Mouse (Mus musculus) right cerebral cortex, postnatal 14 days (tissue): ENCODE data around the gene Atf6b.

ENCODE experiments used
- DNase-seq: peaks from one replicate; pipeline ENCODE4 v3.0.0; 2022

Gene Atf6b

DNA sequence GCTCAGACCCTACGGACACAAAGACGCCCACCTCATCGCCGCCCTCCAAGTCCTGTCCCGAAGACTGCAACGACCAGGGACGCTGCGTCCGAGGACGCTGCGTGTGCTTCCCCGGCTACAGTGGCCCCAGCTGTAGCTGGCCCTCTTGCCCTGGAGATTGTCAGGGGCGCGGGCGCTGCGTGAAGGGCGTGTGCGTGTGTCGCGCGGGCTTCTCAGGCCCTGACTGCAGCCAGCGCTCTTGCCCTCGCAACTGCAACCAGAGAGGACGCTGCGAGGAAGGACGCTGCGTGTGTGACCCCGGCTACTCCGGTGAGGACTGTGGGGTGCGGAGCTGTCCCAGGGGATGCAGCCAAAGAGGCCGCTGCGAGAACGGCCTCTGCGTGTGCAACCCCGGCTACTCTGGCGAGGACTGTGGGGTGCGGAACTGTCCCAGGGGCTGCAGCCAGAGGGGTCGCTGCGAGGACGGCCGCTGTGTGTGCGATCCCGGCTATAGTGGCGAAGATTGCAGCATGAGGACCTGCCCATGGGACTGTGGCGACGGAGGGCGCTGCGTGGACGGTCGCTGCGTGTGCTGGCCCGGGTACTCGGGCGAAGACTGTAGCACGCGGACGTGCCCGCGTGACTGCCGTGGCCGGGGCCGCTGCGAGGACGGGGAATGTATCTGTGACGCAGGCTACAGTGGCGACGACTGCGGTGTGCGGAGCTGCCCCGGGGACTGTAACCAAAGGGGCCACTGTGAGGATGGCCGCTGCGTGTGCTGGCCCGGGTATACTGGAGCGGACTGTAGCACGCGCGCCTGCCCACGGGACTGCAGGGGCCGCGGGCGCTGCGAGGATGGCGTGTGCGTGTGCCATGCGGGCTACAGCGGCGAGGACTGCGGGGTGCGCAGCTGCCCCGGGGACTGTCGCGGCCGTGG is 24.5 kb downstream of the Atf6b start:
- DNase-seq, result no peak

DNA sequence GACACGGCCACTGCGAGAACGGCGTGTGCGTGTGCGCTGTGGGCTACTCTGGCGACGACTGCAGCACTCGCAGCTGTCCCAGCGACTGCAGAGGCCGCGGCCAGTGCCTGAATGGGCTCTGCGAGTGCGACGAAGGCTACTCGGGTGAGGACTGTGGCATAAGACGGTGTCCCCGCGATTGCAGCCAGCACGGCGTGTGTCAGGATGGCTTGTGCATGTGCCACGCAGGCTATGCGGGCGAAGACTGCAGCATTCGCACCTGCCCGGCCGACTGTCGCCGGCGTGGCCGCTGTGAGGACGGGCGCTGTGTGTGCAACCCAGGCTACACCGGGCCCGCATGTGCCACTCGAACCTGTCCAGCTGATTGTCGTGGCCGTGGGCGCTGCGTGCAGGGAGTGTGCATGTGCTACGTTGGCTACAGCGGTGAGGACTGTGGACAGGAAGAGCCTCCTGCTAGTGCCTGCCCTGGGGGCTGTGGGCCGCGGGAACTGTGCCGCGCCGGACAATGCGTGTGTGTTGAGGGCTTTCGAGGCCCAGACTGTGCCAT is 25.4 kb downstream of the Atf6b start:
- DNase-seq, result no peak

DNA sequence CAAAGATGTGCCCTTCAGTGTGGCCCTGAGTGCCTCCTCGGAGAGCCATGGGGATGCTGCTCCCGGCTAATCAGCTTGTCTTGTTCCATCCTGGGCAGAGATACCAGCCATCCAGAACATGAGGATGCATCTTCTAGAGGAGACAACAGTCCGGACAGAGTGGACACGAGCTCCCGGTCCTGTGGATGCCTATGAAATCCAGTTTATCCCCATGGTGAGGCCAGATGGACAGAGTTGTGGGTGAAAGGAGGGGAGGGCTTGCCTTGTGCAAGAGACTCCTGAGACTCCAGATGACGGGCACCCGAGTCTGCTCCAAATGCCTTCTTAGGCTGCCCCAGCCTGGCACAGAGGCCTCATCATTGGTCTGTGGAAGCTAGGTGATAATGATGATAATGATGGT is 26.2 kb downstream of the Atf6b start:
- DNase-seq, result no peak

DNA sequence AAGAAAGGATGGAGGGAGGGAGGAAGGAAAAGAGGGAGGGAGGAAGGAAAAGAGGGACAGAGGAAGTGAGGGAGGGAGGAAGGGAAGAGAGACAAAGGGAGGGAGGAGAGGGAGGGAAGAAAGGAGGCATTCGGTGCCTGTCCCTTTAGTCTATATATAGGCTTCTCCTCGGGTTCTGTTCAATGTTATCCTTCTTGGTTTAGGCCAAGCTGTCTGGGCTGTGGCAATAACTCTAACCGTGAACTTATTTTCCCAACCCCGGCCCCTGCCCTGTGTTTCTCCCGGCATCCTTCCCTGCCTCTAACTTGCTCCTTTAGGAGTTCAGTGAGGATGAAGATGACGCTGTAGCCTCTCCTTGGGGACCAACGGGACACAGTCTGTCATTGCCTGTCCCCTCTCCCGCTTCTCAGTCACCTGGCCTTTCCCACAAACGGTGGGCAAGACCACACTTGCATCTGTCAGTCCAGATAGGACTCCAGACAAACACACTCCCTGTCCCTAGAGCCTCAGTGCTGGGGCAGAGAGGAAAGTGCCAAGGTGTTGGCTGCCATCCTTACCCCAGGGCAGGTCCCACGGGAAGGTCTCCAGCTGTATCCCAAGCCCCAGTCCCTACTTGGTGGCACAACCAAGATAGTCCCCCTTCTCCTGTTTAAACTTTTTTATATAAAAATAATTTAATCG is 27.7 kb downstream of the Atf6b start:
- DNase-seq, result no peak

DNA sequence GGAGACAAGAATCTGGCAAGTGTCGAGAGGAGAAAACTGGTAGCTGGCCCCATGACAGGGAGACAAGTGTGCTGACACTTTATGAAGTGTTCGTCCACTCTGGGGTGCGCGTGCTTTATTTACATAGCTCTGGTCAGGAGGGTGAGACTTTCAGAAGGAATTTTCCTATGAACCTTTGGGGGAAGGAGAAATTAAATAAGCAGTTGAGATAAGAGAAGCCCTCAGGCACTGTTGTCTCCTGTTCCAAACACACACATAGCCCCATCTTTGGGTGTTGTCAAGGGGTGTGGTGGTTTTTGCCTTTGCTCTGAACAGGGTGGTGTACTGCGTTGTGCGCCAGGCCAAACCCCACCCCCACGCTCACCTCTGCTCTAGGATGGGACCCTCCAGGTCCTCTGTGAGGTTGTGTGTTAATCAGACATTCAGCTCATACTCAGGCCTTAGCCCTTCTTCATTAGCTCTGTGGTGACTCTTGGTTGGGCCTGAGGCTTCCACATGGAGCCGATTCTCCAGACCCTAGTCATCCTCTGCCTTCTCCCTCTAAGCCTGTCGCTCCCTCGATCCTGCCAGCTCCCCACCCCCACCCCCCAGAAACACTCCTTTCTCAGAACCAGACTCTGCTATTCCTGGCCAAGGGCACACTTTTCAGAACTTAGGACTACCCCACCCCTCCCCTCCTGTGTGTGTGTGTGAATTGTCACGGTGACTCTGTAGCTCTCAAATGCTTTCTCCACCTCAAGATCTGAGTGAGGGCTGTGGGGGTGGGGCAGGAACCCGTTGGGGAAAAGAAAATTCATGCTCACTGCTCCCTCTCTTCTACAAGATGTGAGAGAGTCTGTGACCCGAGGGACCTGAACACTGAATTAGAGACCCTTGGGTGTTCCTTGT is 28.5 kb downstream of the Atf6b start:
- DNase-seq, result no peak

DNA sequence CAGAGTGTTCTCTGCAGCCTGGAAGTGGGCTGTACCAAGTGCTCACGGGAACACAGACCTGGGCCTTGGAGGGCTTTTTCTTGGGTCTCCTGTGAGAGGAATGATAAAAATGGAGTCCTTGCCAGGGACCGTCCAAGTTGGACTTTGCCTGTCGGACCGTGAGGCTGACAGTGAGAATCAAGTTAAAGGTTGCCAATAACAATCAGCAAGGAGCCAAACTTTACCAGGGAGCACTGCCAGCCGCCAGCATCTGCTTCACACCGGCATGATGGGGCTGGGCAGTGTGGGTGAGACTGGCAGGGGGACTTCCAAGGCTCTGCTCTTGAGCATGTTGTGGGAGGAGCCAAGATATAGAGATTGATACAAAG is 29.1 kb downstream of the Atf6b start:
- no peak for DNase-seq

DNA sequence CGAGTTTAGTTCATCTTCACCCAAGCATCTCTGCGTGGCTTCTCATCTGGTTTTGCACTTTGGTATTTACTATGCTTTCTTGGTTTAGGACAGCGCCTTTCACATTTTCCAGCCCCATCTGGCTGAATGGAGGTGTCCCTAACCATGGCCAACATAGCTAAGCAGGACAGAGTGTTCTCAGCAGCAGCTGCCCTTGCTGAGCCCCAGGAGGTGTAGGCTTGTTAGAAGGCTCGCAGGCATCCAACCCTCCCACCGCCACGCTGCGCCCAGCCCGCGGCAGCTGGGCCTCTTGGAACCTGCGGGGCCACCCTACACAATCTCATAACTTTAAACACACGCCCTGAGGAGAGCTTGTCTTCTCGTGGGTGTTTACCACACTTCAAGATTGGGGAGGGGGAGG is 29.7 kb downstream of the Atf6b start:
- no peak for DNase-seq

DNA sequence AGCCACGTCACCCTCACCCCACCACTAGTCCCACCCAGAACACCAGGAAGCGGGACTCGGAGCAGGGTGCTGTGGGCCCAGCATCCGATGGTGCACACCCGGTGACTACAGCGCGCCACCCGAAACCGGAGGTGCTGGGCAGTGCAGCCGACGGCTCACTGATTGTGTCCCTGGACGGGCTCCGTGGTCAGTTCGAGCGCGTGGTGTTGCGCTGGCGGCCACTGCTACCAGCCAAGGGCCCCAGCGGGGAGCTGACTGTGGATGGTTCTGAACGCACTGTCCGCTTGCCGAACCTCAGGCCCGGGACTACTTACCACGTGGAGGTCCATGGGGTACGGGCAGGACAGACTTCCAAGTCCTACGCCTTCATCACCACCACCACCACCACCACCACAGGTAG is 33.2 kb downstream of the Atf6b start:
- no peak for DNase-seq

DNA sequence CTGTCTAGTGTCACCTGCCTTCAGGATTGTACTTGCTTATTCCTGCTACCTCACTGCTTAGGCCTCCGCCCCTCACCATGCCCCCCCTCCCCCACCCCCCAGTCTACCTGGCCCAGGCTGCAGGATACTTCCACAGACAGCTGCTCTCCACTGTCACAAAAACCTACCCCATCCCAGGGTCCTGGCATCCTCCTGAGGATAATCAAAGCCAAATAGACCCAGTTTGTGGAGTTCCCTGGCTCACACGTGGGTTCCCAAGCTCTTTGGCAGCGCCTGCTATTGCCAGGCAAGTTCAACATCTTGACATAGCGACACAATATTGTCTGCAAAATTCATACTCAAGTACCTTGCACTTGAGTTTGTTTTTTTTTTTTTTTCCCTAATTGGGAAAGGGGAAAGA is 33.7 kb downstream of the Atf6b start:
- DNase-seq, result no peak

DNA sequence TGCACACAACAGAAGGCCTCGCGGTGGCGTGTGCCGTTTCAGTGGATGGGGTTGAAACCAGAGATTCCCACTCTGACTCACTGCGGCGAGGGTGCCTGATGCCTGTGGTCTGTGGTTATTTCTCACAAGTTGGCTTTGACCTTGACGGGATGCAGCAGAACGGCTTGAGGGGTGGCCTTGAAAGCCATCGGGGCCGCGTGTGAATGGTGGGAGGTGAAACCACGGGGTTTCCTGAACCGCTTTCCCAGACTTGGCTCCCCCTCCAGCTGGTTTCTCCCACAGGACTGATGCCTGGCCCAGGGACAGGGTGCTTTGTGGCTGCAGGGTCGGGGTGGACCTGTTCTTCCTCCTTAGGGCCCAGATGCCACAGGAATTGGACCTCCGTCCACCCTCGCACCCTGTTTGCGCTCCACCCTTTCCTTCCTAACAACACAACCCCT is 34.2 kb downstream of the Atf6b start:
- no peak for DNase-seq

DNA sequence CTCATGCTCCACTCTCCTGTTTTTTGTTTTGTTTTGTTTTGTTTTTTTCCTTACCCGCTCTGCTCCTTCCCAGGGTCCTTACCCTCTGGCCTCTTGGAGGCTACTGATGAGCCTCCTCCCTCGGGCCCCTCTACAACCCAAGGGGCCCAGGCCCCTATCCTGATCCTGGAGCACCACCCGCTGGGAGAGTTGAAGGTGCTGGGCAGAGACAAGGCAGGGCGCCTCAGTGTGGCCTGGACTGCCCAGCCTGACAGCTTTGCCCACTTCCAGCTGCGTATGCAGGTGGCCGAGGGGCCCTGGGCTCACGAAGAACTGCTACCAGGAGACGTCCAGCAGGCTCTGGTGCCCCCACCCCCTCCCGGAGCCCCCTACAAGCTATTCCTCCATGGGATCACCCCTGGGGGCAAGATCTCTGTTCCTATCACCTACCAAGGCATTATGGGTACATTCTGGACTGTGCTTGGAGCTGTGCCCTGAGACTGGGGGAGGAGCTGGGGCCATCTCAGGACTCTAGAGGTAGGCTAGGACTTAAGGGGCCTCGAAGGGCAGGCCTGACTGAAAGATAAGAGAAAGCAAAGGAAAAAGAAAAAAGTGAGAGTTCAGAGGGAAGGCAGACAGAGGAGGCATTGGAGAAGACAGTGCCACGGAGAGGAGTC is 35.1 kb downstream of the Atf6b start:
- no peak for DNase-seq

DNA sequence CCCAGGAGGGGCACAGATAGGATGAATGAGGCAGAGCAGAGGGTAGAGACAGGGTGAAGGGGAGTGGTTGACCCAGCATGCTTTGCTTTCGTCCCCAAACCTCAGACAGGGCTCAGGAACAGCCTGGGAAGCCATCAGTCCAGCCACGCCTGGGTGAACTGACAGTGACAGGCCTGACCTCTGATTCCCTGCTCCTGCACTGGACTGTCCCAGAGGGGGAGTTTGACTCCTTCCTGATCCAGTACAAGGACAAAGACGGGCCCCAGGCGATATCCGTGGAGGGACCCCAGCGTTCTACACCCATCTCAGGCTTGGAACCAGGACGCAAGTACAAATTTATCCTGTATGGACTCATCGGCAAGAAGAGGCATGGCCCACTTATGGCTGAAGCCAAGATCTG is 36.2 kb downstream of the Atf6b start:
- DNase-seq, result no peak

DNA sequence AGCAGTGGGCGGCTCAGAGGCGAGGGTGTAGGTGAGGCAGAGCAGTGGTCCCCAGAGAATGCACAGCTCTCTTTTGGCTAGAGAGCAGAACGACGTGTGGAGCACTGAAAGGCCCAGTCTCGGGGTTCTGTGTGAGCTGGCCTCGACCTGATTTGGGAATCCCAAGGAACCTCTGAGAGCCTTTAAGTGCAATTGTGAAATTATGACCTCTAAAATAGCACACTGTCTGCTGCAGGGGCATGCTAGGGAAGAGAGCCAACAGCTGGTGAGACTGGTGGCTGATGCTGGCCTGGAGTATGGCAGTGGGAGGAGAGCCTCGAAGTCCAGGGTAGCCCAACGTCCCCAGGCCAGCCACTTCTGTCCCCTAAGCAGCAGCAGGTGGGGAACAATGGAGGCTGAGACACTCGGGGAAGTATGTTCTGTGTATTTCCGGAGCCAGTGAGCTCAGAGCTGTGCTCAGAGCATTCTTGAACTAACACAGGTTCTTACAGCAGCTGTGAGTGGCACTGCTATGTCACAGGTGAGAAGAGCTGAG is 36.8 kb downstream of the Atf6b start:
- no peak for DNase-seq

DNA sequence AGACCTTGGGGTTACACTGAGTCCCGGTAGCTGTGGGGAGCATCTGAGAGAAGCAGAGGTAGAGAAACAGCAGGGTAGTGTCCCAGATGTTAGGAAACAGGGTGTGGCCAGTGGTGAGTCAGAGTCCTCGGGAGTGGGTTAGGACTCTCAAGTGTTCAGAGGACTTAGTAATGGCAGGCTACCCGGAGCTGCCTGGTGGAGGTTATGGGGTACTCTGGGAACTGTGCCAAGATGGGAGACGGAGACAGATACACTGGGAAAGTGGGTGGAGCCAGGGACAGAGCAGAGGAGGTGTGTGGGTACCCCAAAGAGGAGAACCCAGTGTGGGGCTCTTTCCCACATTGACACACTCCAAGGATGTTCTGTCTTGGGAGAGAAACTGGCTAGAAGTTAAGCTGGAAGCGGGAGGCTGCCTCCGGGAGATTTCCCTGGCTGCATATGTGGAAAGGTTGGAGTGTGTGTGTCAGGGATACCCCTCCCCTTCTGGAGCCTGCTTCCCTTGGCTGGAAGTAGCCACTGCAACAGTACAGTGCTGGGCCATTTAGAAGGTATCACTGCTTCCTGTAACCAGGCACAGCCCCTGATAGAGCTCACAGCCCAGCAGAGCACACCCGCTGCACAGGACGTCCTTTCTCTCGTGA is 37.4 kb downstream of the Atf6b start:
- no peak for DNase-seq

DNA sequence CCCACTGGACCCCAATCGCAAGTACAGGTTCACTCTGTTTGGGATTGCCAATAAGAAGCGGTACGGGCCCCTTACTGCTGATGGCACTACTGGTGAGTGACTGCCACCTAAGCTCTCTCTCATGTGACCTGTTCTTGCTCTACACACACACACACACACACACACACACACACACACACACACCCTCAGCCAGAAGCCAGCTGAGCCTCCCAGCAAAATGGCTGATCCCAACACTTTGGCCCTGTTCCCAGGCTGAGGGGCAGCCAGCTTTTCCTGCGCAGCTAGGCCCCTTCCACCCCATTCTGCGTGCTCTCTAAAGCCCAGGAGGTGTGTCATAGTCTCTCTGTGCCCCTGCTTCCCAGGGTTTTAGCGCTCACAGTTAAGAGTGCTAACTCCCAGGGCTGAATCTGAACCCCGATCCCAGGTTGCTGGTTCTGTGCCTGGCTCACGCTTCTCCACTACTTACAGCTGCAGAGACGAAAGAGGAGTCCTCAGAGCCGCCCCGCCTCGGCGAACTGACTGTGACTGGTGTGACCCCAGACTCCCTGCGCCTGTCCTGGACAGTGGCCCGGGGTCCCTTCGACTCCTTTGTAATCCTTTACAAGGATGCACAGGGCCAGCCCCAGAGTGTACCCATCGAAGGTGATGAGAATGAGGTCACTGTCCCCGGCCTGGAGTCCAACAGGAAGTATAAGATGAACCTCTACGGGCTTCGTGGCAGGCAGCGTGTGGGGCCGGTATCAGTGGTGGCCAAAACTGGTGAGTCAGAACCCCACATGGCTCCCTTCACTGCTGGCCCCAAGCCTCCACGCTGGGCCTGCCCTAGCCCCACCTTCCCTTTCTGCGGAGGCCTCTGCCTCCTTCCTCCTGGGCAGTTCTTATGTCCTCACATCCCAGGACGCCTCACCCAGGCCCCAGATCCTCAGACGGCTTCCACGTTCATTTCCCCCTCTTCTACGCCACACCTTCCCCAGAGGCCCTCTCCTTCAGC is 38.5 kb downstream of the Atf6b start:
- no peak for DNase-seq

DNA sequence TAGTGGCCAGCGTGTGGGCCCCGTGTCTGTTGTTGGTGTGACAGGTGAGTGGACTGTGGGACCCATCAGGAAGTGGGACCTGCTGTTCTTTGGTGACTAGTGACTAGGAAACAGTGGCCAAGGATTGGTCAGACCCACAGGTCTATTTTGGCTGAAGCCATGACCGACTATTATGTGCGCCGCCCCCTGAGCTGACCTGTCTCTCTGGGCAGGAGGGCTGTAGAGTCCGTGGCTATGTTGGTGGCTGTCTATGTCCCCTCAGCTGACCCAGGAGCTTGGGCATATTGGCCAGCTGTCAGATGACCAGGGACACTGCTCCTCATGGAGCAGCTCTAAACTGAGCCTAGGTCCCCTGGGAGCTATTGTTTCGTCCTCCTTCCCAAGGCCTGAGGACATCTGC is 41.9 kb downstream of the Atf6b start:
- DNase-seq, result no peak

DNA sequence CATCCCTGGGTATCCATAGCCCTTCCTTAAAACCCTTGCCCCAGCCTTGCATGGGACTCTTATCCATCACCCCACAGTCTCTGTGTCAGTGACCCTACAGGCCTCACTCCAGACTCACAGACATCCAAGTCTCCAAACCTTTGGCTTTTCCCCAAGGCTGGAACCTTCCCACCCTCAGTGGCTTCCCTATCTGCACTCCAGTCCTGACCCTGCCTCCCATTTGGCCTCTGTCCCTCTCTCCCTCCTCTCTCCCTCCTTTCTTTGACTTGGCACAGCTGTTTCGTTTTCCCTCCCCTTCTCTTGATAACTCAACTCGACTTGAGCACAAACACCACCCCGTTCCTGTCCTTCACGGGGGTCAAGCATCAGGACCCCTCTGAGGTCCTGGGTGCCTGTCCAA is 43.5 kb downstream of the Atf6b start:
- no peak for DNase-seq

DNA sequence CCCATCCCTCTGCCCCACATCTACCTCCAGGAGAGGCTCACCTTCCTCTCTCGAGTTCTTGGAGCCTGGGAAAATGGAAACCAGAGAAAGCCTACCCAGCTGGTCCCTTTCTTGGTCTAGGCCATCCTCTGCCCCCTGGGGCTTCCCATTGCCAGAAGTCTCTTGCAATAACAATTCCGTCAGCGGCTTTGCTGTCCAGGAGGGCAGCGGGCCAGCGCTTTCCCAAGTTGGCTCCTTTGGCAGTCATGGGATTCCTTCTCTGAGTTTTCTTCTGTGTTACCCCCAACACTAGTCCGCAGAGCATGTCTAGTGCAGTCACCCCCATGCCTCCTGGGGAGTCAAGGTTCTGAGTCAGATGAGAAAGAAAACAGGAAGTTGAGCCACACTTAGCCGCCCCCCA is 46.0 kb downstream of the Atf6b start:
- no peak for DNase-seq

DNA sequence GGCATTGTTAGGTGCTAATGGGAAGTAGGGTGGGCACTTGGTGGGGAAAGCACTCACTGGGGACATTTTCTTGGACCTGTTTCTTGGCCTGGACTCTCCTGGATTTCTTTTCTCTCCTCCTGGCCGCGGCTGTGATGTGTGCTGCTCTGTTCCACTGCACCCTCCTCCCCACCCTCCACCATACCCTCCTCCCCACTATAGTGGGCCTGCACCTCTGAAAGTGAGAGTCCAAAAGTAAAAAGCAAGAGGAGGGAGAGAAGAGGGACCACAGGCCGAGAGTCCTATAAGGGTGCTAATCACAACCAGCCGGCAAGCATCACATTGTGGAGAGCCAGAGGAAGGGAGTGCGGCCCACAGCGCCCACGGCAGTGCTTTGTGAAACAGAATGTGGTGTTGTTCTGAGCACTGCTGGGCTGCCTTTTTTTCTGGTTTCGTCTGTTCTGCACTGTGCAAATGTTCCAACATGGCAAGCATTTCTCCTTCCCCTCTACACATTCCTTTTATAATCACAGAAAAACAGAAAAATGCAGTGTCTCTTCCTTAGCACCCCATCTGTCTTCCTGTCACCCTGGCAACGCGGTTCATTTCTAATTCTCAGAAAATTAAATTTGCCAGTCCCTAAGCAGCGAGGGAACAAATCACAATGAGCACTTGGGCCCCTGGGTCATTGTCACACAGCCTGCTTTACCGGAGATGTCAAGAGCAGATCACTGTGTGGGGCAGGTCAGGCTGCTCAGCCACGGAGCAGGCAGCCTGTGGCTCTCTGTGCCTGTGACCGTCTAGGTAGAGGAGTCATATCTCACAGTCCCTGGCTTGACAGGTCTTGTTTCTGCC is 52.8 kb downstream of the Atf6b start:
- peak; percentile 43 for DNase-seq

DNA sequence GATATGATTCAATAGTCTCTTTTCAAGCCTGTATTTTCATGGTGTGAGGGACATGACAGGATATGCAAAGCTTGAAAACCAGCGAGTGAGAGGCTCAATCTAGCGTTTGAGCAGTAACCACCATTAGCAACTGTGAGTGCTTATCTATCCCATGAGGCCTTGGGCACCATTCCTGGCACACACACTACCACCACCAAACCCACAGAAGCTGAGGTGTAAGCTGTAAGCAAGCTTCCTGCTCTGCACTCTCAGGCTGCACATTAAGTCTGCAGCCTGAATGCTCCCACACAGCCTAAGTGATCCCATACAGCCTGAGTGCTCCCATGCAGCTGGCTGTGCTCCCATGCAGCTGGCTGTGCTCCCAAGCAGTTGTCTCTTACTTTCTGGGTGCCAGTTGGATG is 53.7 kb downstream of the Atf6b start:
- no peak for DNase-seq
